Mouse (Mus musculus): ENCODE results near the gene Serpinb1b.
"Not testable (repeated sequence)": the region's sequence is repeated elsewhere in the genome, so short reads cannot be mapped to it uniquely, and the experiment has no call there.

The Serpinb1b gene

GRCm38 (mm10) chr13:33078056-33078705 lies at the start of gene Serpinb1b:
TSS of gene Serpinb1b (plus strand) at chr13:33078575.
- no peak for DNase-seq (ENCODE audit: low spot score)

GRCm38 (mm10) chr13:33029478-33029877 lies 48.9 kb upstream of the Serpinb1b start:
- DNase-seq (ENCODE audit: low spot score), result not testable (repeated sequence)

- DNase-seq (ENCODE audit: low spot score), result no peak
Observed at GRCm38 (mm10) chr13:33030281-33030680, 48.1 kb upstream of the Serpinb1b start.

DNA sequence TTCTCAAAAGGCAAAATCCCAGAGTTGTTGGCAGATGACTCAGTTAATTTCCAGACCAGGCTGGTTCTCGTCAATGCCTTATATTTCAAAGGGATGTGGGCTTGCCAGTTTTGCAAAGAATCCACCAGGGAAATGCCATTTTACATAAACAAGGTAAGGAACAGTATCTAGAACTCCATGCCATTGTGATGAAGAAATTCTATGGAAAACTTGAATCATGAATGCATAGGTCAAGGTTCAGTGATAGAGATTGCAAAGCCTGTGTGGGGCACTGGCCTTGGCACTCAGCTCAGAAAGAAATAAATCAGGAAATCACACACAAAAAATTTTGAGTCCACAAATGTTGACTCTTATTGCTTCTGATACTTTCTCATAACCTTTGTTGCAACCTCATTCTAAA lies 42.9 kb upstream of the Serpinb1b start:
- DNase-seq (ENCODE audit: low spot score), result no peak

DNA sequence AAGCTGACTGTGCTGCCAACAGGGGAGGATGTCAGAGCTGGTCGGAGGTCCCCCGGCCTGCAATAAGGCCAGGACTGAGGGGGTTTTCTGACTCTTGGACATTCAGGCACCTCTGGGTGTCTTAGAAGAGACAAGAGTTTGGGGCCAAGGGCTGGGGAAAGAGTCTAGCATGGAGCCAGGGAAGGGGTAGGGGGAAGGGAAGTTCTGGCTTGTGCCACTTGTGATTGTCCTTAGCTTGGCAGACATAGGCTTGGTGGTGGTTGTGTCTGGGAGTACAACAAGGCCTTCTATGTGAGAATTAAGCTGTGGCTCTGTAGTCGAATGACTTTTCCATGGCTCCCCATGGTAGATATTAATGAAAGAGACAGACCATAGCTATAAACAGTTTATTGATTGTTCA lies 34.8 kb upstream of the Serpinb1b start:
- DNase-seq (ENCODE audit: low spot score), result no peak

GRCm38 (mm10) chr13:33047234-33047633 lies 31.1 kb upstream of the Serpinb1b start:
- no peak for DNase-seq (ENCODE audit: low spot score)

GRCm38 (mm10) chr13:33048187-33048586 lies 30.2 kb upstream of the Serpinb1b start:
- no peak for DNase-seq (ENCODE audit: low spot score)

GRCm38 (mm10) chr13:33051697-33052096 lies 26.7 kb upstream of the Serpinb1b start:
- no peak for DNase-seq (ENCODE audit: low spot score)

DNA sequence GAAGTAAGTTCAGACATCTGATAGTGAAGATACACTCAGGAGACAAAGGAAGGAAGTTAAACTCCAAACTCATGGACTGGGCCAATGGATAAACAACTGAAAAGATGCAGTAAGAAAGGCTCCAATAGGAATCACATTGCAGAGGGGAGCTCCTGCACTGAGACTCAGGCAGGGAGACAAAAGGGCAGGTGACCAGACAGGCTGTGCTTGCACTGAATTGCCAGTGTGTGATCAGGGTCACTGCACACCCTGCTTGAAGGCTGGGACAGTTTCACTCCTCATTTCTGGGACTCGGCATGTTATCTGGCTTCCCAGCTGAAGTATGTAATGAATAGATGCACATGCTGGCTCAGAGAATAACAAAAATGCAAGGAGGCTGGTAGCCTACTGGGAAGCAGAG lies 15.3 kb upstream of the Serpinb1b start:
- no peak for DNase-seq (ENCODE audit: low spot score)

DNA sequence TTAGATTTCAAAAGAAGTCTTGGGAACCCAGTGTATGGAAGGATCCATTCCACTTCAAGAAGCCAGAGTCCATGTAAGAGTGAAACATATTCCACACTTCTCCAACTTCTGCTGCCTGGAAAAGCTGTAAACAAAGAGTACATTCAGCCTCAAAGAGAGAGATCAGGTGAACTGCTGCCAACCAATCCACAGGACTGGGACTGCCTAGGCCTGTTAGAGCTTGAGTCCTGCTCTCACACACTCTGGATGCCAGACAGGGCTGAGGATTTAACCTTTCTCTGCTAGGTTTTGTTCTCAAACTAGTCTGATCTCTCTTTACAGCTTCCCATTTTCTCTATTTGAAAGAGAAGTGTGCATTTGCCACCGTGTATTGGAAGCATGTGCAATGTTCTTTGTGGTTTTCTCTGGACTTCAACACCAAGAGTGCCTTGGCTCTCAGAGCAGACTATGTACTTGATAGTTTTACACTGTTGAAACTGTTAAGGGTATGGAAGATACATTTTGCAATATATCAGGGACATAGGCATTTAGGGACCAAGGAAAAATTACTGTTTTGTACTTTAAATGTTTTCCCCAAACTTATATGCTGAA lies 10.9 kb upstream of the Serpinb1b start:
- DNase-seq (ENCODE audit: low spot score), result no peak

DNA sequence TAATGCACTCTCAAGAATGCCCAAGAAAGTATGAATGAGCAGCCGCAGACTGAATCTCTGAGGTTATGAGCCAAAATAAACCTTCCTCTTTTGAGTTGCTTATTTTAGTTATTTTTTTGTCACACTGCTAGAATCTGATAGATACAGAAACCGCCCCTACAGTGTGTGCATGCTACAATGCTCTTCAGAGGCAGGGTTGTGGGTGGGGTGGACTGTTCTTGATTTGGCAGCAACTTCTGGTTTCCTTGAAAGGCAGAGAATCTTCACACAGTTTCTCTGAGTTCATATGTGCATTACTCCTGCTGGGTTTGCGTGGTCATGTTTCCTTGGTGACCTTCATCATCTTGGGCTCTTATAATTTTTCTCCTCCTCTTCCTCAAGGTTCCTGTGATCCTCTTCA lies 10.2 kb upstream of the Serpinb1b start:
- no peak for DNase-seq (ENCODE audit: low spot score)

DNA sequence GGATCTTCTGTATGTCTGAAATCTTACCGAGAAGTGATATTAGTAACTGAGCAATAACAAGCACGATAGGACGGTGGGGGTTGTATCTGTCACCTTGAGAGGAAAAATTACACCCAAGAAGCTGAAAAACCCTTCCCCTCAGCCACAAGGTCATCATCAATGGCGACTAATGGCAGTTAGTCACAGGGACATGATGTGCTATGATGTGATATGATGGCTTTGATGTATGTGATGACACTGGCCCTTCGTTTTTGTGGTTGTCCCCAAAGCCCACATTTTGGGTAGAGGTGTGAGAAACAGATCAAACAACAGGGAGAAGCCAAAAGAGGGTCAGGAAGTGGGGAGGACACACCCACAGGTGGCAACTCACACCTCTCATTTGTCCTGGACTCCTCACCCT lies 6.6 kb upstream of the Serpinb1b start:
- no peak for DNase-seq (ENCODE audit: low spot score)

DNA sequence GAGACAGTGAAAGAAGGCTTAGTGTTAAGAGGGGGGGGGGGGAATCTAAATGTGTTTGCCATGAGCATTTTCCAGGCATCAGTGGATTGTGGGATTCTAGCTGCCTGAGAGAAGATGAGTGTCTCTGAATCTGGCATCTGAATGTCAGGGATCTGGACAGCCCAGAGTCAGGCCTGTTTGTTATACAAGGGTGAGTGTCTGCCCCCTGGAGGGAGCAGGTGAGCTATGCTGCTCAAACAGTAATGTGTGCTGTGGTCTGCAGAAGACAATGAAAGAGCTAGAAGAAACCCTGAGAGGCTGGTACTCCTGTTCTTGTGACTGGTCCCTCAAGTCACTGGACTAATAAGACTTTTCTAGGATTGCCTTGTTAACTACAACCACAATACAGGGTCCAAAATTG lies 4.3 kb upstream of the Serpinb1b start:
- no peak for DNase-seq (ENCODE audit: low spot score)

DNA sequence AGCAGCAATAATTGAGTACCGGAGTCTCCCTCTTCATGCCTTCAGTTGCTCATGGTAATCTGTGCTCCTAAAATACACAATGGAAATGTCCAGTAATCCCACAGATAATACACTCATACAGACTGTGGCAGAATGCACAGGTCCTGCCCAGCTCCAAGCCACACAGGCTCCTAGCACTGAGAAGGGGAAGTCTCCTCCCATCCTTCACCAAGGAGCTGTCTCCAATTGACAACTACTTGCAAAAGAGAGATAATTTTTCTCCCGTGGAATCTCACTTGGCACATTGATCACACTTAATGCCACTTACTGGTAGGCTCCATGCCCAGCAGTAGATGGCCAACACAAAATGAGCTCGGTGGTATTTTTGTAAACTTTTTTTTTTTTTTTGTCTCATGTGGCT lies 2.1 kb upstream of the Serpinb1b start:
- no peak for DNase-seq (ENCODE audit: low spot score)

DNA sequence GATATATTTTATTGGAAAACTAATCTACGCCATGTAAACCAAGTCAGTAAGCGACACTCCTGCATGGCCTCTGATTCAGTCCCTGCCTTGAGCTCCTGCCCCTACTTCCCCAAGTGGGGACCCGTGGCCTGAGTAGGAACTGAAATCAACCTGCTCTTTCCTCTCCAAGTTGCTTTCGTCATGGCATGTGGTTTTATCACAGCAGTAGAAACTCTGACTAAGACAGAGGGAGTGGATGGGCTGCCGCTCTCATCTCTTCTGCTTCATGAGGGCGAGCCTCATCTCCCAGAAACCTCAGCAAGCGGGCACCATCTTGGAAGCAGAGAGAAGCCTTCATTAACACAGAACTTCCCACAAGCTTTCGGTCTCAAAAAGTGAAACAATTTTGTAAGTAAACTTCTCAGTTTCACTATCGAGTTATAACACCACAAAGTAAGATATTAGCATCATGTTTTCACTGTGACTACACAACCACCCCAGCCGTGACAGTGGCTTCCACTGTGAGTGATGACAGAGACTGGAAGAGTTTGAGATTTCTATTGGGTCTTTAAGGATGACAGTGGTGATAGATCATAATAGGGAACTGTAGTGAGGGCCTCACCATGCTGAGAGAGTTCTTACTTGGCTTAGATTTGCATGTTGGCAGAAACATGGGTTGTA lies 1.2 kb upstream of the Serpinb1b start:
- no peak for DNase-seq (ENCODE audit: low spot score)

- DNase-seq (ENCODE audit: low spot score), result no peak
Observed at GRCm38 (mm10) chr13:33079391-33079790, 1.0 kb downstream of the Serpinb1b start.

DNA sequence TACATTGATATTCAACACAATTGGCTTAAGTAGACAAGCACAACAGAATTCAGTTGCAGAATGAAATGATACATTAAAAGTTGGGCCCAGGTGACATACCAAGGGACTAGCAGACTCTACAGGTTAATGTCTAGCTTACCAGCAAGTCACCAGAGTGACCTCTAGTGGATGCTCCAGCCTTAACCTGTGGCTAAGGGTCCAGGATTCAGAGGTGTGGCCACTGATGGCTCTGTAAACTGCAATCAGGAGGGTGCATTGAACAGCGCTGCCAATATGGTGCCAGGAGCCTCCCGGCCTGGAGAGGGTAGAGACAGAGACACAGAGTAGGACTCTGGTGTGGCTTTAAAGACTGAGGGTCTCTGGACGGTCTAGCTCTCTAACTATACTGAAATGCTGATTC lies 2.0 kb downstream of the Serpinb1b start:
- no peak for DNase-seq (ENCODE audit: low spot score)

DNA sequence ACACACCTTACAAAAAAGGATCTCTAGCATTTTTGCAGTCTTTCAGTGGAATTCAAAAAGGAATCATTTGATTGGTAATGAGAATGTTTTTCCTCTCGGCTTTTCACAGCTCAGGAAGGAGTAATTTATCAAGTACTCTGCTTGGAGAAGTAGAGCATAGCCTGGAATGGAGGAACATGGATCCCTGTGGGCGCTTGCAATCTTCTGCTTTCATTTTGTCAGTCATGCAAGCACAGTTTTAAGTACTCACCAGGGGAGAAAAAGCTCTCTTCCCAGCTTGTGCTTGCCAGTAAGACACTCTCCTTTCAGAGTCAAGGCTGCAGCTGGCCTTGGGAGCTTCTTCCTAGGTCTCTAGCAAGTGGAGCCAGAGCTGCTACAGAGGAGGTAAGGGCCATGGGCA lies 5.5 kb downstream of the Serpinb1b start:
- no peak for DNase-seq (ENCODE audit: low spot score)

GRCm38 (mm10) chr13:33084975-33085694 lies 6.8 kb downstream of the Serpinb1b start:
- no peak for DNase-seq (ENCODE audit: low spot score)

DNA sequence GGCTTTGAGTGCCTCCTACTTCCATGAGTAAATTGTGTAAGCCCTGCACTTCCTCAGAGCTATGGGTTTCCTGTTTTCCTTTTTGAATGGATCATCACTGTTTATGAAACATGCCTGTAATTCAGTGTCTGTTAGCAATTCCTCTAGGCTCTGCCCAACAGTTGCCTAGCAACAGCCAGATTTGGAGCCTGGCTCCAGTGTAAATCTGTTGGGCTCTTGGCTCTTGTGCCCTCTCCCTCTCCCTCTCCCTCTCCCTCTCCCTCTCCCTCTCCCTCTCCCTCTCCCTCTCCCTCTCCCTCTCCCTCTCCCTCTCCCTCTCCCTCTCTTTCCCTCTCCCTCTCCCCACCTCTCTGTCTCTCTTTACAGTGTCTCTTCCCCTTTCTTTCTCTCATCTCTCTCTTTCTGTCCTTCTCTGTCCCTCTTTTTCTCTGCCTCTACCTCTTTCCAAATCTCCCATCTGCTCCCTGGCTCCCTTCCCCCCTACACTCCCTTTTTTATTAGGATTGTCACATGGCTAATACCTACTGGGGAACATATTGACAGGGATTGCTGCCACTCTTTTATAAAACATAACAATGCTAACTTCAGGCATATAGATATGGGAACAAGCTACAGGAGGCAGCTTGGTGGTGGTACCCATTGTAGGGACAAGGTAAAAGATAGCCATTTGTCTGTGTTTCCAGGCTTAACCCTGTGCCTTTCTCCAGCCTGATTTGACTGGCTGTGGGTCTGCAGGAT lies 7.5 kb downstream of the Serpinb1b start:
- no peak for DNase-seq (ENCODE audit: low spot score)

GRCm38 (mm10) chr13:33089566-33089965 lies 11.2 kb downstream of the Serpinb1b start:
- no peak for DNase-seq (ENCODE audit: low spot score)

GRCm38 (mm10) chr13:33090546-33090945 lies 12.2 kb downstream of the Serpinb1b start:
- no peak for DNase-seq (ENCODE audit: low spot score)
